9 mouse cellular contexts compared by ENCODE assay signal in genomic region chr15:57644331-57644953, GRCm38 (mm10).
DNase-seq lines count a peak whose midpoint lies in the region; ATAC-seq and TF ChIP-seq lines count a peak whose summit lies in the region.
"Had no signal": no experiment of that assay in that cellular context is flagged by ENCODE, and none has a peak within 500 bp of the region (broad histone marks: within the 10 kb centered on the region; RNA-seq: fewer than 3 reads in every experiment).

No protein-coding gene starts in this region.

- H3K4me2 ChIP-seq in heart, embryonic 11.5 days = no peak overlapping the region
- H3K4me2 ChIP-seq in limb, embryonic 14.5 days (replicated peaks; ENCODE audit: low read depth, low read length, severe bottlenecking) = no peak overlapping the region
- H3K4me2 ChIP-seq: lung, embryonic 15.5 days had no signal

- H3K27ac ChIP-seq in heart, embryonic 11.5 days (ENCODE audit: low read depth, low read length) = no peak overlapping the region
- H3K27ac ChIP-seq in limb, embryonic 14.5 days (replicated peaks; ENCODE audit: low read depth, low read length) = no peak overlapping the region
- H3K27ac ChIP-seq: lung, embryonic 15.5 days had no signal

- 59% methylated on average over 11 of the region's 11 CpGs for WGBS in heart, embryonic 11.5 days (ENCODE audit: insufficient replicate concordance)
- WGBS in limb, embryonic 14.5 days = 50% methylated on average over 11 of the region's 11 CpGs

- intact Hi-C loops in gastrocnemius, postnatal 36 days (cut with DNase I) = loop anchor here (5.0 kb wide), 1 partner anchor 233 kb away; no protein-coding TSS in a partner anchor

- ATAC-seq in heart, embryonic 11.5 days (replicated peaks; ENCODE audit: insufficient number of reproducible peaks, low FRiP score, low TSS enrichment) = no peak
- peak; percentile 60 for ATAC-seq in CD4-positive, CD25-positive, alpha-beta regulatory T cell, adult 4 months
- ATAC-seq in limb, embryonic 14.5 days (ENCODE audit: low FRiP score, low read depth) = no peak; the same call in 1 of the 2 replicates

- H3K4me1 ChIP-seq in heart, embryonic 11.5 days (ENCODE audit: control insufficient read depth, insufficient read depth, low read length) = no peaks in the 10 kb centered on the region
- H3K4me1 ChIP-seq in limb, embryonic 14.5 days (ENCODE audit: control insufficient read depth, insufficient read depth, low read length) = 0 out of 2 replicates have a peak, but pooled peaks cover 2% of the 10 kb centered on the region
- H3K4me1 ChIP-seq: lung, embryonic 15.5 days had no signal

- H3K36me3 ChIP-seq in heart, embryonic 11.5 days (ENCODE audit: control insufficient read depth, insufficient read depth, low read length) = no peaks in the 10 kb centered on the region
- no peaks in the 10 kb centered on the region for H3K36me3 ChIP-seq in limb, embryonic 14.5 days (ENCODE audit: control insufficient read depth, insufficient read depth, low read length)
- H3K36me3 ChIP-seq: lung, embryonic 15.5 days had no signal

- H3K9me3 ChIP-seq in heart, embryonic 11.5 days (replicated peaks; ENCODE audit: control insufficient read depth, low read length) = no peaks in the 10 kb centered on the region
- H3K9me3 ChIP-seq in limb, embryonic 14.5 days (ENCODE audit: control insufficient read depth, low read length) = no peaks in the 10 kb centered on the region
- H3K9me3 ChIP-seq: lung, embryonic 15.5 days had no signal

- H3K9ac ChIP-seq in heart, embryonic 11.5 days (ENCODE audit: low read depth, low read length) = no peak overlapping the region
- H3K9ac ChIP-seq in limb, embryonic 14.5 days (ENCODE audit: low read depth, low read length, severe bottlenecking) = no peak overlapping the region
- H3K9ac ChIP-seq: lung, embryonic 15.5 days had no signal

- H3K4me3 ChIP-seq in heart, embryonic 11.5 days (ENCODE audit: low read depth, low read length) = no peak overlapping the region
- no peak overlapping the region for H3K4me3 ChIP-seq in limb, embryonic 14.5 days (replicated peaks; ENCODE audit: low read length)
- H3K4me3 ChIP-seq: lung, embryonic 15.5 days had no signal

- DNase-seq in heart, adult 8-10 months (ENCODE audit: low spot score) = peak; percentile 28
- peak; percentile 31 for DNase-seq in adrenal gland, postnatal 25 days
- DNase-seq in gastrocnemius, postnatal 36 days = peak; percentile 18 to 55
- DNase-seq in limb, embryonic 14.5 days (ENCODE audit: low spot score) = peak; percentile 41
- DNase-seq in skeletal muscle tissue, adult 2 months (ENCODE audit: low read depth, low spot score) = peak; percentile 47
- no peak for DNase-seq in layer of hippocampus, postnatal 25 days (ENCODE audit: extremely low spot score in 1 of 2, low spot score in 1 of 2)

- TF ChIP-seq POLR2A in limb, embryonic 14.5 days (IDR thresholded peaks at IDR 0.05; ENCODE audit: borderline replicate concordance, extremely low read depth, insufficient read depth, insufficient read length) = no peak

- no peaks in the 10 kb centered on the region for H3K27me3 ChIP-seq in heart, embryonic 11.5 days (ENCODE audit: control insufficient read depth, insufficient read depth, low read length)
- no peaks in the 10 kb centered on the region for H3K27me3 ChIP-seq in limb, embryonic 14.5 days (ENCODE audit: control insufficient read depth, insufficient read depth, low read length)
- H3K27me3 ChIP-seq: lung, embryonic 15.5 days had no signal

Comparison
In these comparisons a context has a peak if more than half of its experiments do, and no peak if none do; other contexts are left out.
1. DNase-seq: peak in heart, adult 8-10 months (single experiment), adrenal gland, postnatal 25 days (single experiment), gastrocnemius, postnatal 36 days (2 of 2), limb, embryonic 14.5 days (single experiment) and skeletal muscle tissue, adult 2 months (single experiment); none in layer of hippocampus, postnatal 25 days (0 of 2).